Mouse (Mus musculus) yolk sac, embryonic 10.5 days (tissue): ENCODE data around the gene Mast1.

Experiments
- DNase-seq: peaks from one replicate; pipeline ENCODE4 v3.0.0-alpha.2; 2017; ENCODE audit warnings: low spot score

Gene Mast1

GRCm38 (mm10) chr8:84936962-84937546, at the start of gene Mast1:
Gene Mast1 (minus strand): TSS chr8:84937359.
- peak; percentile 42 for DNase-seq

GRCm38 (mm10) chr8:84986379-84986945, 49.3 kb upstream of the Mast1 start:
- no peak for DNase-seq

- peak; percentile 93 for DNase-seq
Observed at GRCm38 (mm10) chr8:84985684-84986378, 48.7 kb upstream of the Mast1 start.

- DNase-seq = no peak
Observed at GRCm38 (mm10) chr8:84985049-84985683, 48.0 kb upstream of the Mast1 start.

GRCm38 (mm10) chr8:84984294-84985048, 47.3 kb upstream of the Mast1 start:
- peak; percentile 83 for DNase-seq

- DNase-seq = no peak
Observed at GRCm38 (mm10) chr8:84982499-84983011, 45.4 kb upstream of the Mast1 start.

GRCm38 (mm10) chr8:84981644-84982498, 44.7 kb upstream of the Mast1 start:
- DNase-seq = no peak

- DNase-seq = no peak
Observed at GRCm38 (mm10) chr8:84980622-84981358, 43.6 kb upstream of the Mast1 start.

GRCm38 (mm10) chr8:84979599-84980421, 42.7 kb upstream of the Mast1 start:
- DNase-seq = peak; percentile 89

- peak; percentile 91 for DNase-seq
Observed at GRCm38 (mm10) chr8:84978248-84978940, 41.2 kb upstream of the Mast1 start, which contains the start of gene Junb. Gene Junb (minus strand): TSS chr8:84978718.

- peak; percentile 71 for DNase-seq
Observed at GRCm38 (mm10) chr8:84977435-84978247, 40.5 kb upstream of the Mast1 start.

GRCm38 (mm10) chr8:84976763-84977434, 39.7 kb upstream of the Mast1 start:
- no peak for DNase-seq

- peak; percentile 92 for DNase-seq
Observed at GRCm38 (mm10) chr8:84976031-84976762, 39.0 kb upstream of the Mast1 start.

- DNase-seq = peak; percentile 46
Observed at GRCm38 (mm10) chr8:84975434-84975833, 38.3 kb upstream of the Mast1 start.

GRCm38 (mm10) chr8:84974543-84975142, 37.5 kb upstream of the Mast1 start:
- DNase-seq = no peak
